Mouse (Mus musculus) adrenal gland, adult 18-20 months (tissue): ENCODE data around the gene Kdm2a. TPM values are rescaled to one million over a fixed set of nuclear protein-coding genes. Genes with fewer than 3 reads are reported as not detected.
A peak's percentile ranks its signal among the peaks of the same experiment; 100 is the strongest.

Experiments used
- DNase-seq, 2 experiments: peaks; one replicate each; pipeline ENCODE4 v3.0.0; 2021 to 2022; ENCODE audit warnings: low spot score in 2 of 2
- total RNA-seq, 2 experiments: library from RNA; stranded (reverse); gene quantifications; 1 replicate in 1 of 2; 2 replicates in 1 of 2; pipeline ENCODE4 v1.2.3; 2021

Gene Kdm2a
- total RNA-seq, 2 experiments from 2014 or later, result 108 to 132 TPM

GRCm38 (mm10) chr19:4332653-4333052 lies 65.4 kb downstream of the Kdm2a start:
- peak; percentile 45 to 54 for DNase-seq

- no peak for DNase-seq
Observed at GRCm38 (mm10) chr19:4331273-4331672, 66.8 kb downstream of the Kdm2a start.

- DNase-seq, result no peak
Observed at GRCm38 (mm10) chr19:4330603-4331002, 67.5 kb downstream of the Kdm2a start.

- DNase-seq, result no peak
Observed at GRCm38 (mm10) chr19:4328737-4329304, 69.3 kb downstream of the Kdm2a start.

GRCm38 (mm10) chr19:4326881-4327280 lies 71.2 kb downstream of the Kdm2a start:
- no peak for DNase-seq

- no peak for DNase-seq
Observed at GRCm38 (mm10) chr19:4326106-4326505, 72.0 kb downstream of the Kdm2a start.

- DNase-seq, result no peak
Observed at GRCm38 (mm10) chr19:4322134-4322533, 76.0 kb downstream of the Kdm2a start.

GRCm38 (mm10) chr19:4321622-4322021 lies 76.5 kb downstream of the Kdm2a start:
- no peak for DNase-seq

- no peak for DNase-seq
Observed at GRCm38 (mm10) chr19:4319272-4319671, 78.8 kb downstream of the Kdm2a start.

- DNase-seq, result peak in 1 of 2 experiments; percentile 13
Observed at GRCm38 (mm10) chr19:4317181-4317580, 80.9 kb downstream of the Kdm2a start.

- DNase-seq, result peak; percentile 39 to 50
Observed at GRCm38 (mm10) chr19:4315223-4315944, 82.7 kb downstream of the Kdm2a start.

GRCm38 (mm10) chr19:4309776-4310185 lies 88.3 kb downstream of the Kdm2a start:
- DNase-seq, result no peak

- no peak for DNase-seq
Observed at GRCm38 (mm10) chr19:4309302-4309701, 88.8 kb downstream of the Kdm2a start.

GRCm38 (mm10) chr19:4306190-4306577 lies 91.9 kb downstream of the Kdm2a start, which contains the start of gene Grk2:
Gene Grk2, minus strand, starts transcription at chr19:4306222.
- DNase-seq, result peak; percentile 86 to 91

GRCm38 (mm10) chr19:4305491-4306189 lies 92.4 kb downstream of the Kdm2a start:
- peak; percentile 50 to 59 for DNase-seq

GRCm38 (mm10) chr19:4304871-4305321 lies 93.2 kb downstream of the Kdm2a start:
- DNase-seq, result no peak

GRCm38 (mm10) chr19:4304251-4304821 lies 93.7 kb downstream of the Kdm2a start:
- DNase-seq, result no peak

GRCm38 (mm10) chr19:4303640-4303995 lies 94.5 kb downstream of the Kdm2a start:
- DNase-seq, result no peak

GRCm38 (mm10) chr19:4302936-4303639 lies 95.0 kb downstream of the Kdm2a start:
- no peak for DNase-seq

- DNase-seq, result no peak
Observed at GRCm38 (mm10) chr19:4301735-4302651, 96.1 kb downstream of the Kdm2a start.
